Mouse (Mus musculus): ENCODE data around the gene Olfr968. TPM values are rescaled to one million over a fixed set of nuclear protein-coding genes. Genes with fewer than 3 reads are reported as not detected.

Gene Olfr968
- not detected in 2 replicates for polyA plus RNA-seq (2015; fragmentation: Nextera tagmentation; extraction: Ambion mirVana)

GRCm38 (mm10) chr9:39783153-39783552, at the start of gene Olfr968:
Gene Olfr968, minus strand, starts transcription at chr9:39783253.
- Histone ChIP-seq H3K27ac (replicated peaks) (no peak within 1 kb of the TSS), H3K27me3 (no peaks in the 10 kb centered on the region), H3K4me1 (replicated peaks) (no peaks in the 10 kb centered on the region), H3K4me2 (no peak within 1 kb of the TSS), H3K4me3 (no peak within 1 kb of the TSS), H3K9me3 (no peaks in the 10 kb centered on the region), H3K9ac (no peak within 1 kb of the TSS), H3K36me3 (no peaks in the 10 kb centered on the region)
- ATAC-seq (ENCODE audit: low FRiP score, low read depth), result no peak
- 84% methylated on average over 1 of the region's 1 CpGs for WGBS

GRCm38 (mm10) chr9:39808560-39808959, 25.5 kb upstream of the Olfr968 start, which contains the start of gene Olfr970:
Gene Olfr970, plus strand, starts transcription at chr9:39808860.
- WGBS, result 74% methylated on average over 4 of the region's 4 CpGs

GRCm38 (mm10) chr9:39790558-39790957, 7.5 kb upstream of the Olfr968 start, which contains the start of gene Olfr969:
Gene Olfr969, plus strand, starts transcription at chr9:39790945.
- Histone ChIP-seq H3K9me3 (no peaks in the 10 kb centered on the region), H3K4me1 (replicated peaks) (no peaks in the 10 kb centered on the region), H3K4me3 (no peak within 1 kb of the TSS), H3K9ac (no peak within 1 kb of the TSS), H3K4me2 (no peak within 1 kb of the TSS), H3K27me3 (no peaks in the 10 kb centered on the region), H3K36me3 (no peaks in the 10 kb centered on the region), H3K27ac (replicated peaks) (no peak within 1 kb of the TSS)
- 65% methylated on average over 2 of the region's 2 CpGs for WGBS
- ATAC-seq (ENCODE audit: low FRiP score, low read depth), result no peak

More at GRCm38 (mm10) chr9:39808560-39808959, 25.5 kb upstream of the Olfr968 start, which contains the start of gene Olfr970:
- H3K27me3 ChIP-seq, result no peaks in the 10 kb centered on the region
- H3K9ac ChIP-seq, result no peak within 1 kb of the TSS
- no peaks in the 10 kb centered on the region for H3K36me3 ChIP-seq
- H3K4me1 ChIP-seq (replicated peaks), result no peaks in the 10 kb centered on the region
- no peak for ATAC-seq (ENCODE audit: low FRiP score, low read depth)
- no peaks in the 10 kb centered on the region for H3K9me3 ChIP-seq
- H3K4me3 ChIP-seq, result no peak within 1 kb of the TSS
- no peak within 1 kb of the TSS for H3K4me2 ChIP-seq
- no peak within 1 kb of the TSS for H3K27ac ChIP-seq (replicated peaks)

GRCm38 (mm10) chr9:39746428-39746827, 36.6 kb downstream of the Olfr968 start:
- 83% methylated on average over 1 of the region's 1 CpGs for WGBS
- Histone ChIP-seq H3K4me1 (replicated peaks) (no peaks in the 10 kb centered on the region), H3K9me3 (no peaks in the 10 kb centered on the region), H3K9ac (no peak overlapping the region), H3K27me3 (no peaks in the 10 kb centered on the region), H3K4me3 (no peak overlapping the region), H3K4me2 (no peak overlapping the region), H3K36me3 (no peaks in the 10 kb centered on the region), H3K27ac (replicated peaks) (no peak overlapping the region)
- no peak for ATAC-seq (ENCODE audit: low FRiP score, low read depth)

GRCm38 (mm10) chr9:39745949-39746348, 37.1 kb downstream of the Olfr968 start, which contains the start of gene Olfr967:
Gene Olfr967, plus strand, starts transcription at chr9:39746249.
- Histone ChIP-seq H3K9ac (no peak within 1 kb of the TSS), H3K27me3 (no peaks in the 10 kb centered on the region), H3K4me3 (no peak within 1 kb of the TSS), H3K36me3 (no peaks in the 10 kb centered on the region), H3K9me3 (no peaks in the 10 kb centered on the region), H3K27ac (replicated peaks) (no peak within 1 kb of the TSS), H3K4me1 (replicated peaks) (no peaks in the 10 kb centered on the region), H3K4me2 (no peak within 1 kb of the TSS)
- ATAC-seq (ENCODE audit: low FRiP score, low read depth), result no peak

- 94% methylated on average over 1 of the region's 1 CpGs for WGBS
- no peaks in the 10 kb centered on the region for H3K27me3 ChIP-seq
- H3K9ac ChIP-seq, result no peak overlapping the region
- H3K9me3 ChIP-seq, result no peaks in the 10 kb centered on the region
- H3K4me2 ChIP-seq, result no peak overlapping the region
- H3K27ac ChIP-seq (replicated peaks), result no peak overlapping the region
- no peaks in the 10 kb centered on the region for H3K36me3 ChIP-seq
- no peak for ATAC-seq (ENCODE audit: low FRiP score, low read depth)
- no peaks in the 10 kb centered on the region for H3K4me1 ChIP-seq (replicated peaks)
- H3K4me3 ChIP-seq, result no peak overlapping the region
These were observed 42.3 kb downstream of the Olfr968 start for GRCm38 (mm10) chr9:39740741-39741140.

GRCm38 (mm10) chr9:39730678-39731077, 52.4 kb downstream of the Olfr968 start, which contains the start of gene Olfr150:
Gene Olfr150, plus strand, starts transcription at chr9:39730978.
- H3K4me2 ChIP-seq, result no peak within 1 kb of the TSS
- H3K27ac ChIP-seq (replicated peaks), result no peak within 1 kb of the TSS
- H3K27me3 ChIP-seq, result no peaks in the 10 kb centered on the region
- H3K4me3 ChIP-seq, result no peak within 1 kb of the TSS
- H3K36me3 ChIP-seq, result no peaks in the 10 kb centered on the region
- no peaks in the 10 kb centered on the region for H3K9me3 ChIP-seq
- H3K4me1 ChIP-seq (replicated peaks), result no peaks in the 10 kb centered on the region
- ATAC-seq (ENCODE audit: low FRiP score, low read depth), result no peak
- no peak within 1 kb of the TSS for H3K9ac ChIP-seq

Other genes starting within 250 kb of the Olfr968 start
- gene Olfr958, start 229.2 kb downstream of the Olfr968 start, polyA plus RNA-seq (2015; fragmentation: Nextera tagmentation; extraction: Ambion mirVana), result not detected in 2 replicates
- gene Olfr959, start 207.7 kb downstream of the Olfr968 start, polyA plus RNA-seq (2015; fragmentation: Nextera tagmentation; extraction: Ambion mirVana), result not detected in 2 replicates
- gene AW551984, start 178.8 kb downstream of the Olfr968 start, polyA plus RNA-seq (2015; fragmentation: Nextera tagmentation; extraction: Ambion mirVana), result 158 and 162 TPM in 2 replicates
- gene Olfr148, start 172.6 kb downstream of the Olfr968 start, polyA plus RNA-seq (2015; fragmentation: Nextera tagmentation; extraction: Ambion mirVana), result not detected in 2 replicates
- gene Olfr960, start 161.9 kb downstream of the Olfr968 start, polyA plus RNA-seq (2015; fragmentation: Nextera tagmentation; extraction: Ambion mirVana), result not detected in 2 replicates
- gene Olfr961, start 138.2 kb downstream of the Olfr968 start, polyA plus RNA-seq (2015; fragmentation: Nextera tagmentation; extraction: Ambion mirVana), result not detected in 2 replicates
- gene Olfr963, start 116.0 kb downstream of the Olfr968 start, polyA plus RNA-seq (2015; fragmentation: Nextera tagmentation; extraction: Ambion mirVana), result not detected in 2 replicates
- gene Olfr149, start 76.1 kb downstream of the Olfr968 start, polyA plus RNA-seq (2015; fragmentation: Nextera tagmentation; extraction: Ambion mirVana), result not detected in 2 replicates
- not detected in 2 replicates for gene Olfr965, start 71.9 kb downstream of the Olfr968 start, polyA plus RNA-seq (2015; fragmentation: Nextera tagmentation; extraction: Ambion mirVana)
- not detected in 2 replicates for gene Olfr150, start 52.3 kb downstream of the Olfr968 start, polyA plus RNA-seq (2015; fragmentation: Nextera tagmentation; extraction: Ambion mirVana)
- gene Olfr967, start 37.0 kb downstream of the Olfr968 start, polyA plus RNA-seq (2015; fragmentation: Nextera tagmentation; extraction: Ambion mirVana), result not detected in 2 replicates
- not detected in 2 replicates for gene Olfr969, start 7.7 kb upstream of the Olfr968 start, polyA plus RNA-seq (2015; fragmentation: Nextera tagmentation; extraction: Ambion mirVana)
- not detected in 2 replicates for gene Olfr970, start 25.6 kb upstream of the Olfr968 start, polyA plus RNA-seq (2015; fragmentation: Nextera tagmentation; extraction: Ambion mirVana)
- not detected in 2 replicates for gene Olfr971, start 53.6 kb upstream of the Olfr968 start, polyA plus RNA-seq (2015; fragmentation: Nextera tagmentation; extraction: Ambion mirVana)
- not detected in 2 replicates for gene Olfr972, start 83.2 kb upstream of the Olfr968 start, polyA plus RNA-seq (2015; fragmentation: Nextera tagmentation; extraction: Ambion mirVana)
- not detected in 2 replicates for gene Olfr229, start 124.1 kb upstream of the Olfr968 start, polyA plus RNA-seq (2015; fragmentation: Nextera tagmentation; extraction: Ambion mirVana)
- not detected in 2 replicates for gene Olfr974, start 154.2 kb upstream of the Olfr968 start, polyA plus RNA-seq (2015; fragmentation: Nextera tagmentation; extraction: Ambion mirVana)
- 0.05 TPM in 1 of 2 replicates, not detected in the other for gene Olfr975, start 168.8 kb upstream of the Olfr968 start, polyA plus RNA-seq (2015; fragmentation: Nextera tagmentation; extraction: Ambion mirVana)
- not detected in 2 replicates for gene Olfr976, start 177.9 kb upstream of the Olfr968 start, polyA plus RNA-seq (2015; fragmentation: Nextera tagmentation; extraction: Ambion mirVana)
- not detected in 2 replicates for gene Olfr978, start 208.9 kb upstream of the Olfr968 start, polyA plus RNA-seq (2015; fragmentation: Nextera tagmentation; extraction: Ambion mirVana)
- gene Olfr979, start 220.2 kb upstream of the Olfr968 start, polyA plus RNA-seq (2015; fragmentation: Nextera tagmentation; extraction: Ambion mirVana), result not detected in 2 replicates
- not detected in 2 replicates for gene Olfr980, start 226.3 kb upstream of the Olfr968 start, polyA plus RNA-seq (2015; fragmentation: Nextera tagmentation; extraction: Ambion mirVana)
- gene Olfr981, start 238.2 kb upstream of the Olfr968 start, polyA plus RNA-seq (2015; fragmentation: Nextera tagmentation; extraction: Ambion mirVana), result not detected in 2 replicates

Data from hindbrain, embryonic 15.5 days (tissue).